Mouse (Mus musculus) kidney, embryonic 16.5 days (tissue): Measurements from ENCODE around the gene Hdac4. TPM values are rescaled to one million over a fixed set of nuclear protein-coding genes. Genes with fewer than 3 reads are reported as not detected.
A peak's percentile ranks its signal among the peaks of the same experiment; 100 is the strongest.

Experiments used
- ATAC-seq: fragments of 200-750 bp; cut with Nextera tagmentation; 2 replicates; pipeline ENCODE4 v1.8.0; 2017; ENCODE audit warnings: moderate TSS enrichment; ENCODE audit not compliant: low FRiP score, low TSS enrichment
- H3K27ac ChIP-seq: fragments of 300-500 bp; sonication (generic); 2 replicates; pipeline ENCODE4 v1.5.1; 2014; ENCODE audit warnings: low read length
- H3K27me3 ChIP-seq: fragments of 300-500 bp; sonication (generic); 2 replicates; pipeline ENCODE4 v1.6.1; 2014; ENCODE audit warnings: low read length, control low read depth, mixed read lengths; ENCODE audit not compliant: insufficient read depth
- H3K36me3 ChIP-seq: fragments of 300-500 bp; sonication (generic); 2 replicates; pipeline ENCODE4 v1.6.1; 2014; ENCODE audit warnings: low read length, control low read depth, mixed read lengths; ENCODE audit not compliant: insufficient read depth
- H3K4me1 ChIP-seq: fragments of 300-500 bp; sonication (generic); 2 replicates; pipeline ENCODE4 v1.6.1; 2014; ENCODE audit warnings: low read length, control low read depth, mixed read lengths; ENCODE audit not compliant: insufficient read depth
- H3K4me2 ChIP-seq: fragments of 300-500 bp; sonication (generic); replicated peaks from 2 replicates; pipeline ENCODE4 v1.6.1; 2014; ENCODE audit warnings: low read depth, low read length
- H3K4me3 ChIP-seq: fragments of 300-500 bp; sonication (generic); 2 replicates; pipeline ENCODE4 v1.5.1; 2014; ENCODE audit warnings: mild to moderate bottlenecking, low read length
- H3K9ac ChIP-seq: fragments of 300-500 bp; sonication (generic); replicated peaks from 2 replicates; pipeline ENCODE4 v1.6.1; 2014; ENCODE audit warnings: low read length
- H3K9me3 ChIP-seq: fragments of 300-500 bp; sonication (generic); 2 replicates; pipeline ENCODE4 v1.6.1; 2016; ENCODE audit warnings: low read length, control low read depth
- WGBS: fragments of 180-500 bp; shearing (Covaris S2); extraction: QIAGEN DNeasy Blood & Tissue Kit; methylation state at CpG from one replicate; pipeline ENCODE4 v1.1.7; 2014; 5-methylcytosine and 5-hydroxymethylcytosine counted together
- polyA plus RNA-seq: library from polyadenylated mRNA; unstranded; fragments of >200 nt; fragmentation: Nextera tagmentation; extraction: Ambion mirVana; gene quantifications from 2 replicates; pipeline ENCODE4 v1.2.1, GENCODE M21; 2015

Gene Hdac4
- polyA plus RNA-seq, 1 experiment from 2014 or later = 17.7 TPM

GRCm38 (mm10) chr1:92179070-92179469 lies 16.4 kb downstream of the Hdac4 start:
- 5% methylated on average over 11 of the region's 11 CpGs for WGBS
- H3K27ac ChIP-seq = peak overlapping the region; percentile 96
- H3K9ac ChIP-seq = peak overlapping the region; percentile 92
- peak overlapping the region; percentile 85 for H3K4me2 ChIP-seq
- no peaks in the 10 kb centered on the region for H3K36me3 ChIP-seq
- peaks cover 45% of the 10 kb centered on the region for H3K4me1 ChIP-seq
- no peak for ATAC-seq
- no peaks in the 10 kb centered on the region for H3K27me3 ChIP-seq
- H3K9me3 ChIP-seq = no peaks in the 10 kb centered on the region
- H3K4me3 ChIP-seq = peak overlapping the region; percentile 84

- ATAC-seq = no peak
- H3K9ac ChIP-seq = peak overlapping the region; percentile 92
- H3K4me3 ChIP-seq = peak overlapping the region; percentile 84
- no peaks in the 10 kb centered on the region for H3K27me3 ChIP-seq
- no peaks in the 10 kb centered on the region for H3K9me3 ChIP-seq
- WGBS = 38% methylated on average over 10 of the region's 10 CpGs
- H3K36me3 ChIP-seq = no peaks in the 10 kb centered on the region
- H3K27ac ChIP-seq = no peak overlapping the region
- H3K4me2 ChIP-seq = peak overlapping the region; percentile 85
- peaks cover 54% of the 10 kb centered on the region for H3K4me1 ChIP-seq
These were observed 17.2 kb downstream of the Hdac4 start for GRCm38 (mm10) chr1:92178021-92178895.

DNA sequence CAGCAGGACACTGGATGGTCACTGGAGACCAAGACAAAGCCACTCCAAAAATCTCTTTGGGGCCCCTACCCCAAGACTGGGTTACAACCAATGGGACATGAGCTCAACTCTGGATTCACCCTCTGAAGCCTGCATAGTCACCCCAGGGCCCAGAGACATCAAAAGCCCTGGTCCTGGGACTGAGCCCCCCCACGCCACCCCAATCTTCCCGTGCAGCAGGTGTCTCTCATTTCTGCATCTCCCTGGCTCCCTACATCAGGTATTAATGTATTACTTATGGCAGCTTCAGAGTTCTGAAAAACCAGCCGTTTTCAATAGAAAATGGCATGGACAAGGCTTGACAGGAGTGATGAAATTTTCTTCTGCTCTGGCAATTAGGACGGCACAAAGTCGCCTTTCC lies 17.9 kb downstream of the Hdac4 start:
- Histone ChIP-seq H3K27me3 (no peaks in the 10 kb centered on the region), H3K4me3 (no peak overlapping the region), H3K36me3 (no peaks in the 10 kb centered on the region), H3K9me3 (no peaks in the 10 kb centered on the region), H3K4me1 (peaks cover 59% of the 10 kb centered on the region), H3K27ac (no peak overlapping the region), H3K9ac (peak overlapping the region; percentile 92; the same call in 1 of the 2 replicates), H3K4me2 (no peak overlapping the region)
- 69% methylated on average over 5 of the region's 5 CpGs for WGBS
- no peak for ATAC-seq

- no peak overlapping the region for H3K4me3 ChIP-seq
- no peak overlapping the region for H3K27ac ChIP-seq
- H3K9ac ChIP-seq = no peak overlapping the region
- no peak for ATAC-seq
- no peaks in the 10 kb centered on the region for H3K9me3 ChIP-seq
- no peaks in the 10 kb centered on the region for H3K27me3 ChIP-seq
- no peak overlapping the region for H3K4me2 ChIP-seq
- 76% methylated on average over 3 of the region's 3 CpGs for WGBS
- peaks cover 59% of the 10 kb centered on the region for H3K4me1 ChIP-seq
- no peaks in the 10 kb centered on the region for H3K36me3 ChIP-seq
These were observed 18.3 kb downstream of the Hdac4 start for GRCm38 (mm10) chr1:92177196-92177595.

DNA sequence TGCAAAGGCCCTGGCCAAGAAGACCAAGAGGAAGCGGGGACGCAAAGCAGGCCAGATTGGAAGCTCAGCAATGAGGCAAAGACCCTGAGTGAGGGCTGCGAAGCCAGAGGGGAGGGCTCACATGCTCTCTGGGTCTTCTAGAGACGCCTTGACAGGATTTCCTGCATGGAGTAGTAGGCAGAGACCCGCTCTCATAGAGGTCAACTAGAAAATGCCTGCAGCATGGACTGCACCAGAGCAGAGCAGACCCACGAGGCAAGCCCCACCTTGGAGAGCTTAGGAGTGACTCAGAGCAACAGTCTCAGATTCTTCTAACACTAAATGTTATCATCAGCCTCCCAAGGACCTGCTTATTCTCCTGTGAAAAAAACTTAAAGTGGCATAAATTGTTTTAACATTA lies 20.2 kb downstream of the Hdac4 start:
- ATAC-seq = no peak
- Histone ChIP-seq H3K4me1 (peaks cover 51% of the 10 kb centered on the region), H3K27ac (peak overlapping the region; percentile 21; the same call in 1 of the 2 replicates), H3K36me3 (no peaks in the 10 kb centered on the region), H3K4me3 (no peak overlapping the region), H3K27me3 (no peaks in the 10 kb centered on the region), H3K4me2 (no peak overlapping the region), H3K9ac (no peak overlapping the region), H3K9me3 (no peaks in the 10 kb centered on the region)
- 75% methylated on average over 6 of the region's 6 CpGs for WGBS

- ATAC-seq = no peak
- H3K4me1 ChIP-seq = peaks cover 51% of the 10 kb centered on the region
- no peaks in the 10 kb centered on the region for H3K27me3 ChIP-seq
- no peaks in the 10 kb centered on the region for H3K36me3 ChIP-seq
- 71% methylated on average over 5 of the region's 5 CpGs for WGBS
- H3K4me3 ChIP-seq = no peak overlapping the region
- peak overlapping the region; percentile 21; the same call in 1 of the 2 replicates for H3K27ac ChIP-seq
- H3K4me2 ChIP-seq = no peak overlapping the region
- H3K9ac ChIP-seq = no peak overlapping the region
- no peaks in the 10 kb centered on the region for H3K9me3 ChIP-seq
These were observed 20.6 kb downstream of the Hdac4 start for GRCm38 (mm10) chr1:92174898-92175255.

GRCm38 (mm10) chr1:92174251-92174897 lies 21.1 kb downstream of the Hdac4 start:
- no peaks in the 10 kb centered on the region for H3K27me3 ChIP-seq
- peak overlapping the region; percentile 21; the same call in 1 of the 2 replicates for H3K27ac ChIP-seq
- H3K9me3 ChIP-seq = no peaks in the 10 kb centered on the region
- ATAC-seq = no peak
- no peak overlapping the region for H3K4me3 ChIP-seq
- no peak overlapping the region for H3K9ac ChIP-seq
- WGBS = 16% methylated on average over 3 of the region's 3 CpGs
- H3K4me2 ChIP-seq = no peak overlapping the region
- H3K36me3 ChIP-seq = no peaks in the 10 kb centered on the region
- peaks cover 51% of the 10 kb centered on the region for H3K4me1 ChIP-seq

DNA sequence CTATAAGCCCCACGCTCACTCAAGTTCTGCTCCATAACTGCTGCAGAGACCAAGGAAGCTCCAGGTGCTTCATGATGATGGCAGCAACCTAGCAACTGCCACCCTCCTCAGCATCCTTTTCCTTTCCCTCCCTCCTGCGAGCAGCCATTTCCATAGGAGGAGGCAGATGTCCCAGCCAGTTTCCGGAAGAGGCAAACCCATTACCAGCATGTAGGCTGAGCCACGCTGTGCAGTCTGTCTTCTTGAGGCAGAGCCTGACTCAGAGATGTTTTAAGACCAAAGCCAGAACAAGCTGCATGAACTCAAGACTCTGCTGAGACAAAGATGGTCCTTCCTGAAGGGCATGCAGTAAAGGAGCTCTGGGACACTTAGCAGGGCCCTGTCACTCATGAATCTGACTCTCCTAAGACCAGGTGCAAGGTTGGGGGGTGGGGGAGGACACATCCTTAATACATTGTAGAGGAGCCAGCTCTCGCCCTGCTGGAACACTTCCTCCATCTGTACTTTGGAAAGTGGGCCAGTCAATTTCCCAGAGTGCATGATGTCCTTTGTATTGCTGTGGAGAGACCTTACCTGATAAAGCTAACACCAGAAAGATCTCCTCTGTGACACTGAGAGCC lies 24.8 kb downstream of the Hdac4 start:
- WGBS = 86% methylated on average over 5 of the region's 5 CpGs
- H3K36me3 ChIP-seq = no peaks in the 10 kb centered on the region
- peaks cover 29% of the 10 kb centered on the region for H3K4me1 ChIP-seq
- no peak for ATAC-seq
- H3K4me2 ChIP-seq = no peak overlapping the region
- H3K9ac ChIP-seq = no peak overlapping the region
- no peak overlapping the region for H3K27ac ChIP-seq
- no peaks in the 10 kb centered on the region for H3K9me3 ChIP-seq
- no peaks in the 10 kb centered on the region for H3K27me3 ChIP-seq
- no peak overlapping the region for H3K4me3 ChIP-seq

DNA sequence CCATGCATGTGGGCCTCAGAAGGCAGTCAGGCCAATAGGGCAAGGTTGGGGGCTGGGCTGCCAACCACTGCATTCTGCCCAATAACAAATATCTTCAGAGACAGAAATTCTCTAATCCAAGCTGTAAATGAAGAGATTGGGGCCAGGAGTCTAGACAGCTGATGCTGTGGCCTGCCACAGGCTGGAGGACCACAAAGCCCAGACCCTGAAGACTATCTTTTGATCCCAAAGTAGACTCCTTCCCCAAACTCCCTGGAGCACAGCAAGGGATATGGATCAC lies 25.8 kb downstream of the Hdac4 start:
- H3K27me3 ChIP-seq = no peaks in the 10 kb centered on the region
- ATAC-seq = no peak
- no peak overlapping the region for H3K4me3 ChIP-seq
- no peak overlapping the region for H3K4me2 ChIP-seq
- peaks cover 20% of the 10 kb centered on the region for H3K4me1 ChIP-seq
- H3K36me3 ChIP-seq = no peaks in the 10 kb centered on the region
- no peaks in the 10 kb centered on the region for H3K9me3 ChIP-seq
- no peak overlapping the region for H3K27ac ChIP-seq
- H3K9ac ChIP-seq = no peak overlapping the region
